Mouse (Mus musculus) liver, postnatal 0 days (tissue): ENCODE data around the gene Vmn2r15.

ENCODE experiments used
- CTCF ChIP-seq: sonication (generic); IDR thresholded peaks from 2 replicates; pipeline ENCODE4 v1.5.1; 2016; ENCODE audit warnings: antibody characterized with exemption, low read depth
- EP300 ChIP-seq: IDR thresholded peaks from 2 replicates; pipeline ENCODE4 v1.6.1; 2016; ENCODE audit warnings: antibody characterized with exemption, low read depth, mild to moderate bottlenecking

DNA sequence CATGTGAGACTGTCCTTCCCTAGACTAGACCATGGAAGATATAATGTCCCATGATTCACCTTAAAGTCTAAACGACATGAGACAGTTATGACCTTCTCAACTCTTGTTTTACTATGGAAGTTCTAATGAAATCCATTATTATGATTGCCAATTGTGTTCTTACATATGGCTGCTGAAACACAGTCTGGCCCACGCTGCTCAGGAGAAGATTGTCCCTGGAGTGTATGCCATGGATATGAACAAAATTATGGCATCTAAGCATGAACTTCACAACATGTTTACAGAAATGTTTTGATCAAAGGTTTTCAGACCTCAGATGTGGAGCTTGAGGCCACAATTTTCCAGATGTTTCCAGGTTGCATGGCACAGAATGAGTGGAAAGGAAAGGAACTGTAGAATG, 32.4 kb upstream of the Vmn2r15 start, which contains the start of gene Vmn2r16:
- TF ChIP-seq CTCF (no peak), EP300 (no peak)
